Mouse (Mus musculus) intestine, embryonic 14.5 days (tissue): ENCODE measurements around the gene Dus1l. TPM values are rescaled to one million over a fixed set of nuclear protein-coding genes. Genes with fewer than 3 reads are reported as not detected.
A peak's percentile ranks its signal among the peaks of the same experiment; 100 is the strongest.
"Not testable (repeated sequence)": the region's sequence is repeated elsewhere in the genome, so short reads cannot be mapped to it uniquely, and the experiment has no call there.

Experiments used
- ATAC-seq: fragments of 200-750 bp; cut with Nextera tagmentation; replicated peaks from 2 replicates; pipeline ENCODE4 v1.8.0; 2017; ENCODE audit warnings: low read depth, moderate number of reproducible peaks, moderate TSS enrichment, moderate library complexity; ENCODE audit not compliant: low FRiP score, low TSS enrichment
- DNase-seq: peaks from one replicate; pipeline ENCODE4 v3.0.0-alpha.2; 2018; ENCODE audit warnings: low spot score
- H3K27ac ChIP-seq: fragments of 300-500 bp; sonication (generic); 2 replicates; pipeline ENCODE4 v1.5.1; 2014; ENCODE audit warnings: low read depth, mild to moderate bottlenecking, control low read depth
- H3K27me3 ChIP-seq: fragments of 300-500 bp; sonication (generic); replicated peaks from 2 replicates; pipeline ENCODE4 v1.6.1; 2014; ENCODE audit warnings: low read length, control low read depth; ENCODE audit not compliant: control insufficient read depth, insufficient read depth
- H3K36me3 ChIP-seq: fragments of 300-500 bp; sonication (generic); 2 replicates; pipeline ENCODE4 v1.6.1; 2014; ENCODE audit warnings: low read length, control low read depth; ENCODE audit not compliant: control insufficient read depth, insufficient read depth
- H3K4me1 ChIP-seq: fragments of 300-500 bp; sonication (generic); replicated peaks from 2 replicates; pipeline ENCODE4 v1.6.1; 2014; ENCODE audit warnings: low read length, control low read depth, mixed read lengths; ENCODE audit not compliant: control insufficient read depth, insufficient read depth
- H3K4me2 ChIP-seq: fragments of 300-500 bp; sonication (generic); 2 replicates; pipeline ENCODE4 v1.6.1; 2014; ENCODE audit warnings: low read length
- H3K4me3 ChIP-seq: fragments of 300-500 bp; sonication (generic); 2 replicates; pipeline ENCODE4 v1.5.1; 2014; ENCODE audit warnings: low read depth, low read length, control low read depth, mixed read lengths
- H3K9ac ChIP-seq: fragments of 300-500 bp; sonication (generic); 2 replicates; pipeline ENCODE4 v1.6.1; 2014; ENCODE audit warnings: mild to moderate bottlenecking, low read length
- H3K9me3 ChIP-seq: fragments of 300-500 bp; sonication (generic); 2 replicates; pipeline ENCODE4 v1.6.1; 2016; ENCODE audit warnings: low read length, control low read depth; ENCODE audit not compliant: control insufficient read depth
- WGBS: fragments of 180-500 bp; shearing (Covaris S2); extraction: QIAGEN DNeasy Blood & Tissue Kit; methylation state at CpG from one replicate; pipeline ENCODE4 v1.1.7; 2014; 5-methylcytosine and 5-hydroxymethylcytosine counted together
- polyA plus RNA-seq: library from polyadenylated mRNA; unstranded; fragments of >200 nt; fragmentation: Nextera tagmentation; extraction: Ambion mirVana; gene quantifications from 2 replicates; pipeline ENCODE4 v1.2.1, GENCODE M21; 2014

The Dus1l gene
- polyA plus RNA-seq, 1 experiment from 2014 or later = 83.0 TPM

DNA sequence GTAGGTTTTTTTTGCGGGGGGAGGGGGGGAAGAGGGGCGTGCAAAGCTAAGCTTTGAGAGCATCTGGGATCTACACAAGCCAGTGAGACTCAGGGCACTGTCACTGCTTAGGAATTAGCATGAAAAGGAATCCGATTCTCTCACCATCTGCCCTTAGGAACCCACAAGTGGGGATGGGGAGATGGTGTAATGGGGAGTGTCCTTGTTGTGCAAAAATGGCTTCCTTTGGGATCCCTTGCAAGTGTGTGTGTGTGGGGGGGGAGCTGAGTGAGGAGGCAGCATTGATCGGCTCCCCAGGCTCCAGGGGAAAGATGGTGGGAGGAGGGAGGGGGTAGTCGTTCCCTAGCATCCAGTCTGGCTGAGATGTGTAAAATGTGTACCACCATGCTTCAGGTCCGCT, 19.1 kb downstream of the Dus1l start:
- Histone ChIP-seq H3K36me3 (peaks cover 15% of the 10 kb centered on the region), H3K27ac (no peak overlapping the region), H3K27me3 (no peaks in the 10 kb centered on the region), H3K9ac (no peak overlapping the region), H3K4me2 (no peak overlapping the region), H3K9me3 (no peaks in the 10 kb centered on the region), H3K4me3 (no peak overlapping the region), H3K4me1 (no peaks in the 10 kb centered on the region)
- WGBS = 34% methylated on average over 6 of the region's 6 CpGs
- no peak for DNase-seq
- no peak for ATAC-seq

- Histone ChIP-seq H3K4me3 (no peak overlapping the region), H3K27me3 (no peaks in the 10 kb centered on the region), H3K36me3 (0 out of 2 replicates have a peak, but pooled peaks cover 9% of the 10 kb centered on the region), H3K4me2 (0 out of 2 replicates have a peak overlapping the region, but pooled peaks have one; percentile 23), H3K9ac (no peak overlapping the region), H3K4me1 (no peaks in the 10 kb centered on the region), H3K9me3 (no peaks in the 10 kb centered on the region), H3K27ac (no peak overlapping the region)
- 23% methylated on average over 15 of the region's 15 CpGs for WGBS
- ATAC-seq (peak; percentile 83), DNase-seq (peak; percentile 99)
Measured at GRCm38 (mm10) chr11:120775774-120776469, 20.3 kb downstream of the Dus1l start.

DNA sequence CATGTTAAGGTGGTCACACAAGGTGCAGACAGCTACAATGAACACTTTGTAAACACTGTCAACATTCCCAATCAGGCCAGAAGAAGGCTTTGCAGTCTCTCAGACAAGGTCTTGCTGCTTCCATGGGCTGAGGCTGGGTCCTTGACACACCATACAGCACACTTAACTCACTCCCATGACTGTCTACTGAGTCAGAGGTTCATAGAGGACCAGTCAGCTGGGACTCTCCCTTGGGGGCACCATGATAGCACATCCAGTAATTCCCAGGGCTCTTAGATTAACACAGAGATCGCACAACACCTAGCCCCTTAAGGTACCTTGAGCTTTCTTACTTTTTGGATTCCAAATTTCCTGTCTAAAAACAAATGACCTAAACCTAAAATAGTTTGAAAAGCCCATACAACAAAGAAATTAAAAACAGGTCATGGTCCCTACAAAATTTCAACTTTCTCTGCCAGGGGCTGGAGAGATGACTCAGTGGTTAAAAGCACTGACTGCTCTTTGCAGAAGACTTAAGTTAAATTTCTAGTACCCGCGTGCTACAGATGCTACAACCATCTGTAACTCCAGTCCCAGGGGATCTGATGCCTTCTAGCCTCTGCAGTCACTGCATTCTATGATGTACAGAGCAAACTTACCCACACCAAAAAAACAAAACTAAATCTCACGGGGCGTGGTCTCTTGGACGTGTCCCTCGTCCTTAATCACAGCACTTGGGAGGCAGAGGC, 22.6 kb downstream of the Dus1l start:
- H3K4me3 ChIP-seq = no peak overlapping the region
- H3K4me1 ChIP-seq = no peaks in the 10 kb centered on the region
- no peak overlapping the region for H3K27ac ChIP-seq
- H3K36me3 ChIP-seq = no peaks in the 10 kb centered on the region
- no peak for ATAC-seq
- no peak for DNase-seq
- H3K9me3 ChIP-seq = no peaks in the 10 kb centered on the region
- H3K27me3 ChIP-seq = no peaks in the 10 kb centered on the region
- H3K4me2 ChIP-seq = no peak overlapping the region
- H3K9ac ChIP-seq = no peak overlapping the region
- WGBS = 88% methylated on average over 7 of the region's 7 CpGs

- no peak overlapping the region for H3K4me2 ChIP-seq
- no peak overlapping the region for H3K27ac ChIP-seq
- H3K4me3 ChIP-seq = no peak overlapping the region
- H3K9ac ChIP-seq = no peak overlapping the region
- no peaks in the 10 kb centered on the region for H3K9me3 ChIP-seq
- H3K27me3 ChIP-seq = no peaks in the 10 kb centered on the region
- no peaks in the 10 kb centered on the region for H3K36me3 ChIP-seq
- no peak for ATAC-seq
- WGBS = 79% methylated on average over 3 of the region's 3 CpGs
- no peaks in the 10 kb centered on the region for H3K4me1 ChIP-seq
- no peak for DNase-seq
Measured at GRCm38 (mm10) chr11:120772749-120773148, 23.5 kb downstream of the Dus1l start.

DNA sequence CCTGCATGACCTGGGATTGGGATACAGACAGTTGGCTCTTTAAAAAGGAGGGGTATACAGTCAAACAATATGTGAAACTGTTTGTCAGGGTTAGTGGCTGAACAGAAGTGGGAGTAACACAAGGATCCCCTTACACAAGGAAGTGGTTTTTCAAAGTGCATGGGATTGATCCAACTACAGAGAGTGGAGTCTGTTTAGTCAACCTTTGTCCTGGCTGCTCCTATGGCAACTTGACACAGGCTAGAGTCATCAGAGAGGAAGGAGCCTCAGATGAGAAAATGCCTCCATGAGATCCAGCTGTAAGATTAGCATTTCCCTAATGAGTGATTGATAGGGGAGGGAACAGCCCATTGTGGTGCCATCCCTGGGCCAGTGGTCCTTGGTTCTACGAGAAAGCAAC, 28.0 kb downstream of the Dus1l start:
- ATAC-seq = peak; percentile 47; the same call in 1 of the 2 replicates
- Histone ChIP-seq H3K4me3 (no peak overlapping the region), H3K27ac (no peak overlapping the region), H3K36me3 (no peaks in the 10 kb centered on the region), H3K9me3 (no peaks in the 10 kb centered on the region), H3K4me2 (no peak overlapping the region), H3K9ac (no peak overlapping the region), H3K27me3 (no peaks in the 10 kb centered on the region), H3K4me1 (no peaks in the 10 kb centered on the region)
- WGBS = 57% methylated on average over 1 of the region's 1 CpGs
- no peak for DNase-seq

- not testable (repeated sequence) for H3K4me1 ChIP-seq, H3K4me2 ChIP-seq, H3K27ac ChIP-seq, H3K9ac ChIP-seq, ATAC-seq, H3K36me3 ChIP-seq, H3K4me3 ChIP-seq, H3K9me3 ChIP-seq, H3K27me3 ChIP-seq, DNase-seq
- WGBS = 61% methylated on average over 3 of the region's 7 CpGs
Measured at GRCm38 (mm10) chr11:120767023-120767422, 29.2 kb downstream of the Dus1l start.

- ATAC-seq = peak; percentile 53
- DNase-seq, H3K36me3 ChIP-seq, H3K9me3 ChIP-seq, H3K4me3 ChIP-seq, H3K27ac ChIP-seq, H3K4me1 ChIP-seq, H3K27me3 ChIP-seq, H3K9ac ChIP-seq: not testable (repeated sequence)
- peak overlapping the region; percentile 29 for H3K4me2 ChIP-seq
- 7% methylated on average over 5 of the region's 23 CpGs for WGBS
Measured at GRCm38 (mm10) chr11:120763121-120763999, 32.8 kb downstream of the Dus1l start.

- peak; percentile 63 for DNase-seq
- not testable (repeated sequence) for H3K27me3 ChIP-seq, H3K9ac ChIP-seq, H3K4me3 ChIP-seq, H3K4me1 ChIP-seq, H3K36me3 ChIP-seq
- peak within 1 kb of the TSS; percentile 29 for H3K4me2 ChIP-seq
- 16% methylated on average over 12 of the region's 14 CpGs for WGBS
- H3K9me3 ChIP-seq = peaks cover 11% of the 10 kb centered on the region
- peak; percentile 61; the same call in 1 of the 2 replicates for ATAC-seq
- H3K27ac ChIP-seq = peak within 1 kb of the TSS; percentile 57; the same call in 1 of the 2 replicates
Measured at GRCm38 (mm10) chr11:120762672-120763041, 33.5 kb downstream of the Dus1l start, which contains the start of gene Hmga1b. Gene Hmga1b (plus strand): TSS chr11:120762794.
